Mouse (Mus musculus) liver, embryonic 11.5 days (tissue): ENCODE data around the gene Sbsn. TPM values are rescaled to one million over a fixed set of nuclear protein-coding genes. Genes with fewer than 3 reads are reported as not detected.

ENCODE experiments used
- ATAC-seq: fragments of 200-750 bp; cut with Nextera tagmentation; replicated peaks from 2 replicates; pipeline ENCODE4 v1.8.0; 2017; ENCODE audit warnings: moderate number of reproducible peaks, mild to moderate bottlenecking, moderate TSS enrichment, moderate library complexity; ENCODE audit not compliant: low FRiP score
- DNase-seq: peaks from one replicate; pipeline ENCODE4 v3.0.0-alpha.2; 2017; ENCODE audit warnings: low spot score
- H3K27ac ChIP-seq: fragments of 300-500 bp; sonication (generic); 2 replicates; pipeline ENCODE4 v1.5.1; 2014; ENCODE audit warnings: mild to moderate bottlenecking, low read depth, low read length, control low read depth
- H3K27me3 ChIP-seq: fragments of 300-500 bp; sonication (generic); replicated peaks from 2 replicates; pipeline ENCODE4 v1.6.1; 2014; ENCODE audit warnings: low read length, mixed read lengths; ENCODE audit not compliant: control insufficient read depth, insufficient read depth
- H3K36me3 ChIP-seq: fragments of 300-500 bp; sonication (generic); 2 replicates; pipeline ENCODE4 v1.6.1; 2014; ENCODE audit warnings: mild to moderate bottlenecking, low read length, moderate library complexity, mixed read lengths; ENCODE audit not compliant: control insufficient read depth, insufficient read depth
- H3K4me1 ChIP-seq: fragments of 300-500 bp; sonication (generic); replicated peaks from 2 replicates; pipeline ENCODE4 v1.6.1; 2014; ENCODE audit warnings: low read length, mixed read lengths; ENCODE audit not compliant: control insufficient read depth, insufficient read depth
- H3K4me2 ChIP-seq: fragments of 300-500 bp; sonication (generic); 2 replicates; pipeline ENCODE4 v1.6.1; 2014; ENCODE audit warnings: mild to moderate bottlenecking, control low read depth, moderate library complexity
- H3K4me3 ChIP-seq: fragments of 300-500 bp; sonication (generic); 2 replicates; pipeline ENCODE4 v1.5.1; 2014; ENCODE audit warnings: low read depth, low read length, control low read depth
- H3K9ac ChIP-seq: fragments of 300-500 bp; sonication (generic); 2 replicates; pipeline ENCODE4 v1.6.1; 2014; ENCODE audit warnings: low read depth, low read length, control low read depth
- H3K9me3 ChIP-seq: fragments of 300-500 bp; sonication (generic); 2 replicates; pipeline ENCODE4 v1.6.1; 2016; ENCODE audit warnings: low read length, inconsistent platforms, mixed read lengths; ENCODE audit not compliant: control insufficient read depth
- WGBS: fragments of 180-500 bp; shearing (Covaris S2); extraction: QIAGEN DNeasy Blood & Tissue Kit; methylation state at CpG from one replicate; pipeline ENCODE4 v1.1.7; 2014; 5-methylcytosine and 5-hydroxymethylcytosine counted together
- polyA plus RNA-seq: library from polyadenylated mRNA; unstranded; fragments of >200 nt; fragmentation: Nextera tagmentation; extraction: Ambion mirVana; gene quantifications from 2 replicates; pipeline ENCODE4 v1.2.1, GENCODE M21; 2014

Gene Sbsn
- polyA plus RNA-seq, 1 experiment from 2014 or later: 0.07 TPM

DNA sequence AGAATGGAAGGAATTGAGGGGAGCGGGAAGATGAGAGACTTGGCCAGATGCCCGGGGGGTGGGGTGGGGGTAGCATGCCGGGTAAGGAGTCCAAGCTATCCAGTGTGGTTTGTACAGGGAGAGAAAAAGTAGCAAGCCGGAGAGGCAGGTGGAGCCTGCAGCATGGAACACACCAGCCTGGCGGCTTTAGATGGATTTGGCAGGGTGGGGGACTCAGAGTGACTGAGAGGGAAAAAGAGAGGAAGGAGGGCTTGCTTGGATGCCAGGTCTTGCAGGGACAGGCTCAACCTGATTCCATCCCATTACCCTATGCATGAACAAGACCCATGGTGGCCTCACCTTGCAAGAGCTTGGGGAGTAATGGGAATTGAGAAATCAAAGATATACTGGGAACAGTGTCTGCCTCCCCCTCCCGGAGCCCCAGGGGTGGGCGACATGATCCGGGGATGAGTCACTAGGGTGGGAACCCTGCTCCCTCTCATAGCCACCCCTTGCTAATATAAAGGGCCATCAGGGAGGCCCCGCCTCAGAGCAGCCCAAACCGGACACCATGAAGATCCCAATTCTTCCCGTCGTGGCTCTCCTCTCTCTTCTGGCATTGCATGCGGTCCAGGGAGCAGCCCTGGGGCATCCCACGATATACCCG lies 36.2 kb downstream of the Sbsn start, which contains the start of gene Krtdap:
Krtdap (plus strand) TSS at position 520 of the 646 bp plus-strand sequence.
- 48% methylated on average over 15 of the region's 15 CpGs for WGBS
- Histone ChIP-seq H3K9ac (no peak within 1 kb of the TSS), H3K4me1 (no peaks in the 10 kb centered on the region), H3K4me2 (no peak within 1 kb of the TSS), H3K36me3 (no peaks in the 10 kb centered on the region), H3K4me3 (no peak within 1 kb of the TSS), H3K27me3 (peaks cover 5% of the 10 kb centered on the region; the same call in 1 of the 2 replicates), H3K9me3 (no peaks in the 10 kb centered on the region), H3K27ac (no peak within 1 kb of the TSS)
- ATAC-seq (no peak), DNase-seq (no peak)

DNA sequence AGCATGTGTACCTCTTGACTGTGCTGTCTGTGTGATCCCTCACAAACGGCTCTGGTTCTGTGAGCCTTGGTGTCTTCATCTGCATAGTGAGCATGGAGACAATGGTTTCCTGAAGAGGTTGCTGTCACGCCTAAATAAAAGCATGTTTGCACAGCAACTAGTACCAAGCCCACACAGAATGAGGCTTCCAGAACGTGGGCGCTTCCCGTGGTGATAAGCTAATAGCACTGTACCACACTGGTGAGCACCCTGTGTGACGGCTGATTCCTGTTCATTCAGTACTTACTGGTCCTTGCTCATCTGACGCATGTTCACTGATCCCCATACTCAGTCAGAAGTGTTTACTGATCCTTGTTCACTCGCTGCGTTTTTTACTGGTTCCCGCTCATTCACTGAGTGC lies 38.9 kb downstream of the Sbsn start:
- Histone ChIP-seq H3K9me3 (no peaks in the 10 kb centered on the region), H3K9ac (no peak overlapping the region), H3K27me3 (peaks cover 5% of the 10 kb centered on the region; the same call in 1 of the 2 replicates), H3K4me2 (no peak overlapping the region), H3K4me1 (no peaks in the 10 kb centered on the region), H3K4me3 (no peak overlapping the region), H3K27ac (no peak overlapping the region), H3K36me3 (no peaks in the 10 kb centered on the region)
- DNase-seq: no peak
- 71% methylated on average over 10 of the region's 10 CpGs for WGBS
- ATAC-seq: no peak

DNA sequence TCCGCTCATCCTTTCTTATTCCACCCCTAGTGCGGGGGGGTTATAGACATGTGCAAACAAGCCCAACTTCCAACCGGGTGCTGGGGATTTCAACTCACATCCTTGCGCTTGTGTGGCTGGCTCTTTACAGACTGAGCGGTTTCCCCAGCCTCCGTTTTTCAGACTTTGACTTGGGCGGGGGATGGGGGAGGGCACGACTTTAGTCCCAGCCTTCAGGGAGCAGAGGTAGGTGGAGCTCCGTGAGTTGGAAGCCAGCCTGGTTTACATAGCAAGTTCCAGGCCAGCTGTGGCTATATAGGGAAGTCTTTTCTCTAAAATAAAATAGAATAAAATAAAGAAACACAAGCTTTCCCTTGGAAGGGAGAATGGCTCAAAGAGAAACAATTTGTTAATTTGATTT lies 40.6 kb downstream of the Sbsn start:
- no peaks in the 10 kb centered on the region for H3K9me3 ChIP-seq
- peaks cover 2% of the 10 kb centered on the region; the same call in 1 of the 2 replicates for H3K27me3 ChIP-seq
- H3K27ac ChIP-seq: no peak overlapping the region
- 14% methylated on average over 9 of the region's 9 CpGs for WGBS
- no peak overlapping the region for H3K4me2 ChIP-seq
- H3K9ac ChIP-seq: no peak overlapping the region
- no peak overlapping the region for H3K4me3 ChIP-seq
- ATAC-seq (no peak), DNase-seq (no peak)
- no peaks in the 10 kb centered on the region for H3K36me3 ChIP-seq
- no peaks in the 10 kb centered on the region for H3K4me1 ChIP-seq

DNA sequence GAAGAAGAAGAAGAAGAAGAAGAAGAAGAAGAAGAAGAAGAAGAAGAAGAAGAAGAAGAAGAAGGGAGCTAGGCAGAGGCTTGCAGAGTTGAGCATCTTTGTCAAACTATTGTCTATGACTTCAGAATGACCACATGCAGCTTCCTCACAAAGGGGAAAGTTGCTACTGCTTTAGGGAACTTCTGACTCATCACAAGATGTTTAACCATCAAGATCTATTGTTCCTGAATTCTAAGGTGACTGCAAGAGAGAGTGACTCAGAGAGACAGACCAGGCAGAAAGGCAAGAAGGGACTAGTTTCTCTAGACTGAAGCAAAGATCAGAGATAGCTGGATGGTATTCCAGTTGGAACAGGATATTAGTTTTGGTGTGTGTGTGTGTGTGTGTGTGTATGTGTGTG lies 43.6 kb downstream of the Sbsn start:
- DNase-seq (no peak), ATAC-seq (no peak)
- Histone ChIP-seq H3K9me3 (no peaks in the 10 kb centered on the region; the same call in 1 of the 2 replicates), H3K4me1 (no peaks in the 10 kb centered on the region), H3K36me3 (no peaks in the 10 kb centered on the region), H3K27me3 (no peaks in the 10 kb centered on the region), H3K27ac (no peak overlapping the region), H3K4me2 (no peak overlapping the region), H3K9ac (no peak overlapping the region), H3K4me3 (no peak overlapping the region)

GRCm38 (mm10) chr7:30796790-30797189 lies 45.5 kb downstream of the Sbsn start:
- DNase-seq (no peak), ATAC-seq (no peak)
- H3K27ac ChIP-seq: no peak overlapping the region
- no peak overlapping the region for H3K4me3 ChIP-seq
- H3K36me3 ChIP-seq: no peaks in the 10 kb centered on the region
- WGBS: 85% methylated on average over 1 of the region's 1 CpGs
- H3K9ac ChIP-seq: no peak overlapping the region
- H3K4me1 ChIP-seq: no peaks in the 10 kb centered on the region
- H3K9me3 ChIP-seq: peaks cover 8% of the 10 kb centered on the region
- H3K27me3 ChIP-seq: no peaks in the 10 kb centered on the region
- no peak overlapping the region for H3K4me2 ChIP-seq

DNA sequence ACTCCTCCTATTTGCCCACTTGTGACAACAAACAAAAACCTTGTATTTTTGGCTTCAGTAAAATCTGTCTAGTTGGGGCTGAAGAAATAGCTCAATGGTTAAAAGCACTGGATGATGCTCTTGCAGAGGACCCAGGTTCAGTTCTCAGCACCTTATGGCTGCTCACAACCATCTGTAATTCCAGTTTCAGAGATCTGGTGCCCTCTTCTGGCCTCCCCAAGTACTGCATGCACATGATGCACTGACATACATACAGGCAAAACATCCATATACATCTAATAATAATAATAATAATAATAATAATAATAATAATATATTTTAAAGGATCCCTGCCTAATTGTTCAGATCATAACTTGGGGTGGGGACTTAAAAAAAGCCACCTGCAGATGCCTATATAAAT lies 49.4 kb downstream of the Sbsn start:
- no peaks in the 10 kb centered on the region for H3K27me3 ChIP-seq
- ATAC-seq (no peak), DNase-seq (no peak)
- H3K36me3 ChIP-seq: no peaks in the 10 kb centered on the region
- no peaks in the 10 kb centered on the region for H3K4me1 ChIP-seq
- no peak overlapping the region for H3K4me2 ChIP-seq
- H3K9me3 ChIP-seq: peaks cover 8% of the 10 kb centered on the region
- H3K4me3 ChIP-seq: no peak overlapping the region
- no peak overlapping the region for H3K27ac ChIP-seq
- no peak overlapping the region for H3K9ac ChIP-seq

- WGBS: 90% methylated on average over 3 of the region's 3 CpGs
- Histone ChIP-seq H3K9me3 (peaks cover 8% of the 10 kb centered on the region), H3K27ac (no peak overlapping the region), H3K9ac (no peak overlapping the region), H3K4me3 (no peak overlapping the region), H3K4me2 (no peak overlapping the region), H3K4me1 (no peaks in the 10 kb centered on the region), H3K36me3 (no peaks in the 10 kb centered on the region), H3K27me3 (no peaks in the 10 kb centered on the region)
- ATAC-seq (no peak), DNase-seq (no peak)
Measured at GRCm38 (mm10) chr7:30803256-30803655, 52.0 kb downstream of the Sbsn start.

DNA sequence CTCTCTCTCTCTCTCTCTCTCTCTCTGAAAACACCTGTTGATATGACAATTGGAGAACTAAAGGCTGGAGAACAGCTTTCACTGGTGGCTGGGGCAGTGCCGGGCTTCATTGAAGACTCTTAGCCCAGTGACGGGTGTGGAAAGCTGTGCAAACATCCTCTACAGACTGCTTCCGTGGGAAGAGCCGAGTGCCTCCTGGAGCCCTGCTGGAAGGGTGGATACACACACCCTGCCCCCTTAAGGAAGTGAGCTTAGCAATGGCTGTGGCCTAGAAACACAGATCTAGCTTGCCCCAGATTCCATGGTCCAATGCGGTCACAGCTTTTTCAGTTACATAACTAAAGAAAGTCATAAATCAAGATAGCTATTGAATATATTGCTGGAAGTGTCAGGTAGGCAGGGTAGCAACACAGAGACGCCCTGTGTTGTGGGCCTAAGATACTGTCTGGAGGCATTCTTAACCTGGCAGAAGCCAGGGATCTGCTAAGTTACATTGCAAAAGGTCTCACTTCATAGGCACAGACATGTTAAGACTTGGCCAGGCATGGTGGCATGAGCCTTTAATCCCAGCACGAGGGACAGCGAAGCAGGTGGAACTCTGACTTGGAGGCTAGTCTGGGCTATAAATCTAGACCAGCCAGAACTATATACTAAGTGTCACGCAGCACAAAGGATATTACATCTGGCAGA lies 52.9 kb downstream of the Sbsn start:
- Histone ChIP-seq H3K4me3 (no peak overlapping the region), H3K27ac (no peak overlapping the region), H3K9me3 (peaks cover 8% of the 10 kb centered on the region), H3K36me3 (no peaks in the 10 kb centered on the region), H3K4me2 (no peak overlapping the region), H3K27me3 (no peaks in the 10 kb centered on the region), H3K9ac (no peak overlapping the region), H3K4me1 (no peaks in the 10 kb centered on the region)
- WGBS: 80% methylated on average over 9 of the region's 9 CpGs
- DNase-seq (no peak), ATAC-seq (no peak)
